Mouse (Mus musculus): ENCODE results near the gene Sergef.

DNA sequence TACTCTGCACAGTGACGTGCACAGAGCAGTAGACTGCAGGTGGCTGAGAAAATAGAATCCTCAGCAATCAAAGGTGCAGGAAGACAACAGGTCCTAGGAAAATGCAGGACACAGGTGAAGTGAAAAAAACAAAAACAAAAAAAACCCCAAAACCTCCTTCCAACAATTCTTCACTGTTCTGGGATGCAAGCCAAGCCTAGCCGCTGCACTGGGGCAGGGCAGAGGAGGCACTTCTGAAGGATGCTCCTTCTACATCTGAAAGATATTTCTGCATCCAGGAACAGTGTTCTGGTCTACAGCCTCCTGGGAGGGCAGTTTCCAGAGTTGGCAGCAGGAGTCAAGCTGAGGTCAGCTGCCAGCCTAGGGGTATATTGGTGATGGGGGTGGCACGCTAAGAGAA lies 181.7 kb downstream of the Sergef start:
- TF ChIP-seq POLR2A (IDR thresholded peaks at IDR 0.05; ENCODE audit: borderline replicate concordance, insufficient read depth, low read length) (no peak), CTCF (IDR thresholded peaks at IDR 0.05; ENCODE audit: borderline replicate concordance, insufficient read depth, low read depth, low read length) (no peak)
